Mouse (Mus musculus): ENCODE results near the gene Gng7. TPM values are rescaled to one million over a fixed set of nuclear protein-coding genes. Genes with fewer than 3 reads are reported as not detected.
A peak's percentile ranks its signal among the peaks of the same experiment; 100 is the strongest.
"Not testable (repeated sequence)": the region's sequence is repeated elsewhere in the genome, so short reads cannot be mapped to it uniquely, and the experiment has no call there.

Gene Gng7
- 4.1 TPM in 2 replicates for polyA plus RNA-seq (2011; ENCODE audit: insufficient read depth, insufficient read length, low read depth, missing spikeins)

DNA sequence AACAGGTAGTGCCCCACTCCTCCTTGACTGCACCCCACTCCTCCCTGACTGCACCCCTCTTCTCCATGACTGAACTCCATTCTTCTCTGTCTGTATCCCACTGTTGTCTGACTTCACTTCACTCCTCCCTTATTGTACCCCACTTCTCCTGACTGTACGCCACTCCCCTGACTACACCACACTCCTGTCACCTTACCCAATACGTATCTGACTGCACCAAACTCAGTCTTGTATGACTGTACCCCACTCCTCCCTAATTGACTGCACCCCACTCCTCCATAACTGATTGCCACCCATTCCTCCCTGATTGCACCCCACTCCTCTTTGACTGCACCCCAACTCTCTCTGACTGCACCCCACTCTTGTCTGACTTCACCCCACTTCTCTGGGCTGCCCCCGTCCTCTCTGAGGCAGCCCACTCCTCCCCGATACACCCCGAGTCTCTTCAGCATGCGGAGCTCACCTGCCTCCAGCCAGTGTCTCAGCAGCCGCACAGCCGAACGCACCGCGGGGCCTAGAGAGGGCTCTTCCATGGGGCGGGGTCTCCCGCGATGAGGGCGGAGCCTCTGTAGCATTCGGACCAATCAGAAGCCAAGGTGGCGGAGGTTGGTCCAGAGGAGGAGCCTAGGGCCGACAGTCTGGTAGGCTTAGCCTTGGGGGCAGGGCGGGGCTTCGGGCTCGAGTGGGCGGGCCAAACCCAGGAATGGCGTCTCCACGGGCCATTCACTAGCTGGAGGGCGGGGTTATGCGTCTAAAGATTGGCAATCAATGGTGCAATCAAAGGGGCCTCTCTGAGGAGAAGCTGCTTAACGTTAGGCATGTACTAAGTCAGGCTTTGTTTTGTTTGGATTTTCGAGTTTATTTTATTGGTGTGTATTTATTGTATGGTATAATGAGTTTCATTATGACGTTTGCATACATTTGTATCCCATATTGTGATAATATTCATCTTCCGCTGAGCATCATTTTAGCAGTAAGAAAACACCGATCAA is at the start of gene Gng7:
Gene Gng7 (minus strand): TSS at position 553 of the 992 bp plus-strand sequence.
- no peaks in the 10 kb centered on the region for H3K9me3 ChIP-seq (replicated peaks; ENCODE audit: control insufficient read depth, insufficient read depth, low read length, poor library complexity, severe bottlenecking)
- H3K27ac ChIP-seq (ENCODE audit: insufficient read depth, low read length): no peak within 1 kb of the TSS
- TF ChIP-seq EP300 (IDR thresholded peaks at IDR 0.05; ENCODE audit: insufficient read depth, low read depth, low read length) (no peak), POLR2A (IDR thresholded peaks at IDR 0.05; ENCODE audit: insufficient read depth, low read length) (peak; percentile 75), CTCF (IDR thresholded peaks at IDR 0.05; ENCODE audit: low read depth, low read length) (no peak)
- H3K9ac ChIP-seq (ENCODE audit: low read depth, poor library complexity, severe bottlenecking): peak within 1 kb of the TSS; percentile 17
- peaks cover 2% of the 10 kb centered on the region for H3K4me1 ChIP-seq (ENCODE audit: control insufficient read depth, insufficient read depth, low read length)
- H3K4me3 ChIP-seq (ENCODE audit: low read depth, low read length): peak within 1 kb of the TSS; percentile 58
- H3K36me3 ChIP-seq (ENCODE audit: control insufficient read depth, insufficient read depth, low read length, poor library complexity, severe bottlenecking): no peaks in the 10 kb centered on the region
- H3K27me3 ChIP-seq (ENCODE audit: control insufficient read depth, insufficient read depth, low read length, poor library complexity, severe bottlenecking): no peaks in the 10 kb centered on the region

DNA sequence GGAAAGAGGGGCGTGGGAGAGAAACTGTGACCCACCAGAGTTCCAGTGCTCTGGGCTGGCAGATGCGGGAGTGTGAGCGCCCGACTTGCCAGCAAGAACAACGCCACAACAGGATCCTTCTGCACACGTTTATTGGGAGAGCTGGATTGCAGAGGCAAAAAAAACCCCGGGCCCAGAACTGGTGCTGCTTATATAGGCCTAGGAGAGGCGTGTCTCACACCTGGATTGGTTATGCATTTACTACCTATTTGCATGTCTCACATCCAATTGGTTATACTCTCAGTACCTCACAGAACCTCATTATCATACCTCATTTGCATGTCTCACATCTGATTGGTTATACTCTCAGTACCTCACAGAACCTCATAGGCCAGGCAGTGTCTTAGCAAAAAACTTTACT is 49.8 kb upstream of the Gng7 start:
- not testable (repeated sequence) for H3K4me1 ChIP-seq (ENCODE audit: control insufficient read depth, insufficient read depth, low read length); H3K9ac ChIP-seq (ENCODE audit: low read depth, poor library complexity, severe bottlenecking); H3K4me3 ChIP-seq (ENCODE audit: low read depth, low read length); H3K27me3 ChIP-seq (ENCODE audit: control insufficient read depth, insufficient read depth, low read length, poor library complexity, severe bottlenecking); H3K9me3 ChIP-seq (replicated peaks; ENCODE audit: control insufficient read depth, insufficient read depth, low read length, poor library complexity, severe bottlenecking); H3K27ac ChIP-seq (ENCODE audit: insufficient read depth, low read length); H3K36me3 ChIP-seq (ENCODE audit: control insufficient read depth, insufficient read depth, low read length, poor library complexity, severe bottlenecking)

DNA sequence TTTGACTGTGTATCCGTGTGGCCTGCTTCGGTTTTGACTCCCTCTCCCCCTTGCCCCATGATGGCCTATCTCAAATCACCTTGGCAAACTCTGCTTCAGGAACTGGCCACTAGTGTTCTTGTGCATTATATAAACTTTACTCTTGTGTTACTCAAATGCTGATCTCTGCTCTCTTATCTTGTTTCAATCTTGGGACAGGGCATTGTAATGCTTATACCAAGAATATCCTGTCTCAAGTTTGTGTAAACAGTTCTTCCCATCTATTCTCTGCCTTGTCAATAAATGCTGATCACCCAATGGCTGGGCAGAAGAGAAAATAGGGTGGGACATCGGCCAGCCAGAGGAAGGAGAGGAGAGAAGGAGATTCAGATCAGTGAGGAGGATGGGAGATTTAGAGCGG is 48.0 kb upstream of the Gng7 start:
- Histone ChIP-seq H3K4me3 (ENCODE audit: low read depth, low read length) (no peak overlapping the region), H3K27ac (ENCODE audit: insufficient read depth, low read length) (0 out of 2 replicates have a peak overlapping the region, but pooled peaks have one; percentile 13), H3K9ac (ENCODE audit: low read depth, poor library complexity, severe bottlenecking) (no peak overlapping the region), H3K36me3 (ENCODE audit: control insufficient read depth, insufficient read depth, low read length, poor library complexity, severe bottlenecking) (no peaks in the 10 kb centered on the region), H3K27me3 (ENCODE audit: control insufficient read depth, insufficient read depth, low read length, poor library complexity, severe bottlenecking) (no peaks in the 10 kb centered on the region), H3K4me1 (ENCODE audit: control insufficient read depth, insufficient read depth, low read length) (peaks cover 2% of the 10 kb centered on the region), H3K9me3 (replicated peaks; ENCODE audit: control insufficient read depth, insufficient read depth, low read length, poor library complexity, severe bottlenecking) (no peaks in the 10 kb centered on the region)
- no peak for TF ChIP-seq EP300 (IDR thresholded peaks at IDR 0.05; ENCODE audit: insufficient read depth, low read depth, low read length)

DNA sequence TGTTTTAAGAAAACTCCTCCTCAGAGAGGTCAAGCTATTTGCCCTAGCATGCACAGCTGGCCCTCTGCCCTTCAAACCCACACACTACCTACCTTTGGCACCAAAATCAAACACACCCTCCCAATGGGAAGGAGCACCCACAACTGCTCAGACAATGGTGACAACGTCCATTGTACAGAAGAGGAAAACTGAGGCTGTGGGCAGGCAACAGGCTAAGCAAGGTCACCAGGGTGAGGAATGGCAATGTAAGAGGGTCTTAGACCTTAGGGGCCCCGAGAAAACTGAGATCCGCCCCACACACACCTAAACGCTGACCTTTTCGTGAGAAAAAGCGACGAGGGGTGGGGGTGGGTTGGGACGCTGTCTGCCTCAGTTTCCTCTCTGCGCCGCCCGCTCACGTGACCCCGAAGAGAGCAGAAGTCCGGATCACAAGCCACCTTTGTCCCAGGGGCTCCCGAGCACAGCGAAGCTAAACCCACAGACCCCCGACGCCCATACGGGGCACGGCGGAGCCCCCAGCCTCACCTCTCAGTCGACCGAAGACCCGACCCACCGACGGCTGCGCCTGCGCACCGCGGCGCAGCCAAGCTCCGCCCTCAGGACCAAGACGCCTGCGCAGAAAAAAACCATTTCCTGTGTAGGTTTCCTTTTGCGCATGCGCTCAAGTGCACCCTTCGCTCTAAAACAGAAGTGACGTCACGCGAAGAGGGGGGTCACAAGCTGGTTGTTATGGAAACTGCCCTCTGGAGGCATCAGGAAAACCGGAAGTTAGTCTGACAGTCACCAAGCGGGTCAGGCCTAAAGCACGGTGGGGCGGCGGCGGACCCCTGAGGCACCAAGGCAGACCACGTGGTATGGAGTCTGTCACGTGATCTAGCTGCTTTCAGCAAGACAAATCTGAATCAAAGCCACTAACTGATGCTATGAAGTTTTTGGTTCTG is 45.1 kb upstream of the Gng7 start, which contains the start of gene Sgta:
Gene Sgta (minus strand): TSS at position 579 of the 941 bp plus-strand sequence.
- no peaks in the 10 kb centered on the region for H3K9me3 ChIP-seq (replicated peaks; ENCODE audit: control insufficient read depth, insufficient read depth, low read length, poor library complexity, severe bottlenecking)
- no peaks in the 10 kb centered on the region for H3K27me3 ChIP-seq (ENCODE audit: control insufficient read depth, insufficient read depth, low read length, poor library complexity, severe bottlenecking)
- H3K9ac ChIP-seq (ENCODE audit: low read depth, poor library complexity, severe bottlenecking): peak within 1 kb of the TSS; percentile 91
- peaks cover 2% of the 10 kb centered on the region for H3K4me1 ChIP-seq (ENCODE audit: control insufficient read depth, insufficient read depth, low read length)
- TF ChIP-seq CTCF (IDR thresholded peaks at IDR 0.05; ENCODE audit: low read depth, low read length) (no peak), POLR2A (IDR thresholded peaks at IDR 0.05; ENCODE audit: insufficient read depth, low read length) (peak; percentile 75), EP300 (IDR thresholded peaks at IDR 0.05; ENCODE audit: insufficient read depth, low read depth, low read length) (0 out of 2 replicates have a peak, but pooled peaks have one; percentile 55)
- H3K36me3 ChIP-seq (ENCODE audit: control insufficient read depth, insufficient read depth, low read length, poor library complexity, severe bottlenecking): no peaks in the 10 kb centered on the region
- peak within 1 kb of the TSS; percentile 7; the same call in 1 of the 2 replicates for H3K27ac ChIP-seq (ENCODE audit: insufficient read depth, low read length)
- H3K4me3 ChIP-seq (ENCODE audit: low read depth, low read length): peak within 1 kb of the TSS; percentile 96

DNA sequence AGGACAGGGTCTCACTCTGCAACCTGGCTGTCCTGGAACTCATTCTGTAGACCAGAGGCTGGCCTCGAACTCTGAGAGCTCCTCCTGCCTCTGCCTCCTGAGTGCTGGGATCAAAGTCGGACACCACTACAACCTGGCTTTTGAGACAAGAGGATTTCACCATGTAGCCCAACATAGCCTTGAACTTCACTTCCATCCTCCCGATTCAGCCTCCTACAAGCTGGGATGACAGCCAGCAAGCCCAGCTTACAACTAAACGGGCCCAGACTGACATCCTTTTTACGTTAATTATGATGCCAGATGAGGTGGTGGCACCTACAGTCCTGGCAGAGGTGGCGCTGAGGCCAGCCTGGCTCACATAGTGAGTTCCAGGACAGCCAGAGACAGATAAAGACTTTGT is 44.2 kb upstream of the Gng7 start:
- H3K9ac ChIP-seq (ENCODE audit: low read depth, poor library complexity, severe bottlenecking): peak overlapping the region; percentile 91; the same call in 1 of the 2 replicates
- TF ChIP-seq POLR2A (IDR thresholded peaks at IDR 0.05; ENCODE audit: insufficient read depth, low read length): no peak
- H3K27ac ChIP-seq (ENCODE audit: insufficient read depth, low read length): no peak overlapping the region
- no peaks in the 10 kb centered on the region for H3K36me3 ChIP-seq (ENCODE audit: control insufficient read depth, insufficient read depth, low read length, poor library complexity, severe bottlenecking)
- H3K9me3 ChIP-seq (replicated peaks; ENCODE audit: control insufficient read depth, insufficient read depth, low read length, poor library complexity, severe bottlenecking): no peaks in the 10 kb centered on the region
- H3K27me3 ChIP-seq (ENCODE audit: control insufficient read depth, insufficient read depth, low read length, poor library complexity, severe bottlenecking): no peaks in the 10 kb centered on the region
- H3K4me1 ChIP-seq (ENCODE audit: control insufficient read depth, insufficient read depth, low read length): peaks cover 2% of the 10 kb centered on the region
- H3K4me3 ChIP-seq (ENCODE audit: low read depth, low read length): peak overlapping the region; percentile 96
